Mouse (Mus musculus) small intestine, adult 2 months (tissue): Measurements from ENCODE around the gene Gm20683.
"Not testable (repeated sequence)": the region's sequence is repeated elsewhere in the genome, so short reads cannot be mapped to it uniquely, and the experiment has no call there.

ENCODE experiments used
- CTCF ChIP-seq: fragments of 200-500 bp; IDR thresholded peaks from 2 replicates; pipeline ENCODE4 v1.5.1; 2012; ENCODE audit warnings: low read depth, mild to moderate bottlenecking, control low read depth, inconsistent platforms, low read length, moderate library complexity, mixed read lengths; ENCODE audit not compliant: insufficient replicate concordance, insufficient read length; ENCODE audit errors: extremely low read depth
- POLR2A ChIP-seq: fragments of 200-500 bp; IDR thresholded peaks from 2 replicates; pipeline ENCODE4 v1.6.1; 2012; ENCODE audit warnings: low read depth, mild to moderate bottlenecking, control low read depth, inconsistent platforms, low read length, moderate library complexity

GRCm38 (mm10) chr17:25871566-25871965 lies 30.0 kb upstream of the Gm20683 start:
- not testable (repeated sequence) for TF ChIP-seq CTCF, POLR2A
